Mouse (Mus musculus): ENCODE data around the gene Erich6.
A peak's percentile ranks its signal among the peaks of the same experiment; 100 is the strongest.

Gene Erich6

GRCm38 (mm10) chr3:58636406-58637295, at the start of gene Erich6:
TSS of gene Erich6 (minus strand) at chr3:58637207.
- peak; percentile 8 for DNase-seq (ENCODE audit: low spot score)

GRCm38 (mm10) chr3:58686206-58686921, 49.4 kb upstream of the Erich6 start:
- no peak for DNase-seq (ENCODE audit: low spot score)

- DNase-seq (ENCODE audit: low spot score) = no peak
These were observed 48.4 kb upstream of the Erich6 start for GRCm38 (mm10) chr3:58685396-58685795.

GRCm38 (mm10) chr3:58683346-58683745, 46.3 kb upstream of the Erich6 start:
- DNase-seq (ENCODE audit: low spot score) = no peak

- DNase-seq (ENCODE audit: low spot score) = no peak
These were observed 45.3 kb upstream of the Erich6 start for GRCm38 (mm10) chr3:58682336-58682735.

GRCm38 (mm10) chr3:58681831-58682230, 44.8 kb upstream of the Erich6 start:
- no peak for DNase-seq (ENCODE audit: low spot score)

GRCm38 (mm10) chr3:58680943-58681637, 44.1 kb upstream of the Erich6 start:
- DNase-seq (ENCODE audit: low spot score) = no peak

- DNase-seq (ENCODE audit: low spot score) = no peak
These were observed 43.0 kb upstream of the Erich6 start for GRCm38 (mm10) chr3:58679996-58680395.

GRCm38 (mm10) chr3:58678905-58679304, 41.9 kb upstream of the Erich6 start:
- DNase-seq (ENCODE audit: low spot score) = no peak

GRCm38 (mm10) chr3:58678384-58678783, 41.4 kb upstream of the Erich6 start:
- DNase-seq (ENCODE audit: low spot score) = no peak

- no peak for DNase-seq (ENCODE audit: low spot score)
These were observed 40.6 kb upstream of the Erich6 start for GRCm38 (mm10) chr3:58677615-58678014.

GRCm38 (mm10) chr3:58673295-58673694, 36.3 kb upstream of the Erich6 start:
- DNase-seq (ENCODE audit: low spot score) = no peak

GRCm38 (mm10) chr3:58672481-58673183, 35.6 kb upstream of the Erich6 start:
- DNase-seq (ENCODE audit: low spot score) = no peak

- no peak for DNase-seq (ENCODE audit: low spot score)
These were observed 34.7 kb upstream of the Erich6 start for GRCm38 (mm10) chr3:58671616-58672250.

- DNase-seq (ENCODE audit: low spot score) = no peak
These were observed 27.0 kb upstream of the Erich6 start for GRCm38 (mm10) chr3:58663970-58664369.

GRCm38 (mm10) chr3:58660636-58661035, 23.6 kb upstream of the Erich6 start:
- no peak for DNase-seq (ENCODE audit: low spot score)

- peak; percentile 34 for DNase-seq (ENCODE audit: low spot score)
These were observed 20.3 kb upstream of the Erich6 start for GRCm38 (mm10) chr3:58657356-58657755.

GRCm38 (mm10) chr3:58655362-58656130, 18.5 kb upstream of the Erich6 start:
- DNase-seq (ENCODE audit: low spot score) = peak; percentile 76

- no peak for DNase-seq (ENCODE audit: low spot score)
These were observed 16.9 kb upstream of the Erich6 start for GRCm38 (mm10) chr3:58653907-58654306.

- no peak for DNase-seq (ENCODE audit: low spot score)
These were observed 13.3 kb upstream of the Erich6 start for GRCm38 (mm10) chr3:58650328-58650727.

GRCm38 (mm10) chr3:58647179-58647578, 10.2 kb upstream of the Erich6 start:
- DNase-seq (ENCODE audit: low spot score) = no peak
